Mouse (Mus musculus) ES-Bruce4 (cell line): ENCODE results near the gene Smyd2. TPM values are rescaled to one million over a fixed set of nuclear protein-coding genes. Genes with fewer than 3 reads are reported as not detected.

ENCODE experiments used
- H3K27ac ChIP-seq: 2 replicates; pipeline ENCODE4 v1.5.1; 2012; ENCODE audit warnings: low read length, inconsistent platforms; ENCODE audit not compliant: insufficient read depth
- H3K27me3 ChIP-seq: 2 replicates; pipeline ENCODE4 v1.6.1; 2012; ENCODE audit warnings: mild to moderate bottlenecking, low read length, inconsistent platforms; ENCODE audit not compliant: control insufficient read depth, poor library complexity, insufficient read depth, severe bottlenecking
- H3K36me3 ChIP-seq: 2 replicates; pipeline ENCODE4 v1.6.1; 2012; ENCODE audit warnings: inconsistent platforms, mild to moderate bottlenecking, low read length, moderate library complexity; ENCODE audit not compliant: control insufficient read depth, poor library complexity, insufficient read depth, severe bottlenecking
- H3K4me1 ChIP-seq: one replicate; pipeline ENCODE4 v1.8.1; 2011; ENCODE audit warnings: low read length; ENCODE audit not compliant: control insufficient read depth, insufficient read depth
- H3K4me3 ChIP-seq: 2 replicates; pipeline ENCODE4 v1.5.1; 2011; ENCODE audit warnings: low read depth, mild to moderate bottlenecking, low read length
- H3K9ac ChIP-seq: 2 replicates; pipeline ENCODE4 v1.6.1; 2012; ENCODE audit warnings: low read depth, mild to moderate bottlenecking, inconsistent platforms; ENCODE audit not compliant: poor library complexity, severe bottlenecking
- H3K9me3 ChIP-seq: replicated peaks from 2 replicates; pipeline ENCODE4 v1.6.1; 2012; ENCODE audit warnings: mild to moderate bottlenecking, low read length, inconsistent platforms; ENCODE audit not compliant: control insufficient read depth, poor library complexity, insufficient read depth, severe bottlenecking
- CTCF ChIP-seq: IDR thresholded peaks from one replicate; pipeline ENCODE4 v1.8.1; 2011; ENCODE audit warnings: low read depth, low read length
- EP300 ChIP-seq: IDR thresholded peaks from 2 replicates; pipeline ENCODE4 v1.6.1; 2011; ENCODE audit warnings: low read depth, low read length; ENCODE audit not compliant: insufficient read depth
- POLR2A ChIP-seq: IDR thresholded peaks from one replicate; pipeline ENCODE4 v1.8.1; 2011; ENCODE audit warnings: low read length; ENCODE audit not compliant: insufficient read depth
- polyA plus RNA-seq: library from polyadenylated mRNA; stranded (reverse); fragments of >200 nt; gene quantifications from 2 replicates; pipeline ENCODE4 v1.2.4, GENCODE M21; 2011; ENCODE audit warnings: low read depth; ENCODE audit not compliant: missing spikeins, insufficient read depth, insufficient read length

Gene Smyd2
- polyA plus RNA-seq, 1 experiment = 34.8 TPM

DNA sequence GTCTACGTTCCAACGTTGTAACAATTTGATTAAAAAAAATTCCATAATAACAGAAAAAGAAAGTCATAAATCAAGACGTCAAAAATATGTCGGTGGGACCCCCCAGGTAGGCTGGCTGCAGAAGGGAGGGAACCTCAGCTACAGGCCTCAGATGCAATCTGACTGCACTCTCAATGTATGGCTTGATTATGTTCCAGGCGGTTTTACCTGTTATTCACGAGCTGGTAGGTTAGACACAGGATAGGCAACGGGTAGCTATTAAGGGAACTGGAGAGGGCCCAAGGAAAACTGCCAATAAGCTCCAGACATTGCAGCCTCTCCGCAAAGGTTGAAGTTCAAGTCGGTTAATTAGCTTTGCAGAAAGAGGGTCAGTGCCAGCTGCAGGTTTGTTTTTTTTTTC lies 558 bp upstream of the Smyd2 start:
- peak overlapping the region; percentile 77 for H3K9ac ChIP-seq
- H3K4me3 ChIP-seq = peak overlapping the region; percentile 93; the same call in 1 of the 2 replicates
- TF ChIP-seq CTCF (no peak), POLR2A (no peak), EP300 (no peak)
- no peak overlapping the region for H3K27ac ChIP-seq
- H3K27me3 ChIP-seq = no peaks in the 10 kb centered on the region
- H3K9me3 ChIP-seq = no peaks in the 10 kb centered on the region
- H3K36me3 ChIP-seq = no peaks in the 10 kb centered on the region
- peaks cover 3% of the 10 kb centered on the region for H3K4me1 ChIP-seq

DNA sequence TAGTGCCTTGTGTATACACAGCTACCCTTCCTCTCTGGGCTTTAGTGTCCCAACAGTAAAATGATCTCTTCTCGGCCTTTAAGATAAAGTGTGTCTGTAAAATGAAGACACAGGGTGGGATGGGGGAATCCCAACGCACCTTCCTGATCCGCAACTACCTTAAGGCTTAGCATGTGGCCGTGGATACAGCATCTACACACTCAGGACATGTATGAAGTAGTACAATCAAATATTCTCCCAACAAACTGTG lies 670 bp downstream of the Smyd2 start:
- Histone ChIP-seq H3K9ac (peak overlapping the region; percentile 77), H3K4me1 (peaks cover 5% of the 10 kb centered on the region), H3K27ac (no peak overlapping the region), H3K4me3 (peak overlapping the region; percentile 93), H3K36me3 (no peaks in the 10 kb centered on the region), H3K9me3 (no peaks in the 10 kb centered on the region), H3K27me3 (no peaks in the 10 kb centered on the region)
- TF ChIP-seq CTCF = no peak
- no peak for TF ChIP-seq EP300
- no peak for TF ChIP-seq POLR2A

DNA sequence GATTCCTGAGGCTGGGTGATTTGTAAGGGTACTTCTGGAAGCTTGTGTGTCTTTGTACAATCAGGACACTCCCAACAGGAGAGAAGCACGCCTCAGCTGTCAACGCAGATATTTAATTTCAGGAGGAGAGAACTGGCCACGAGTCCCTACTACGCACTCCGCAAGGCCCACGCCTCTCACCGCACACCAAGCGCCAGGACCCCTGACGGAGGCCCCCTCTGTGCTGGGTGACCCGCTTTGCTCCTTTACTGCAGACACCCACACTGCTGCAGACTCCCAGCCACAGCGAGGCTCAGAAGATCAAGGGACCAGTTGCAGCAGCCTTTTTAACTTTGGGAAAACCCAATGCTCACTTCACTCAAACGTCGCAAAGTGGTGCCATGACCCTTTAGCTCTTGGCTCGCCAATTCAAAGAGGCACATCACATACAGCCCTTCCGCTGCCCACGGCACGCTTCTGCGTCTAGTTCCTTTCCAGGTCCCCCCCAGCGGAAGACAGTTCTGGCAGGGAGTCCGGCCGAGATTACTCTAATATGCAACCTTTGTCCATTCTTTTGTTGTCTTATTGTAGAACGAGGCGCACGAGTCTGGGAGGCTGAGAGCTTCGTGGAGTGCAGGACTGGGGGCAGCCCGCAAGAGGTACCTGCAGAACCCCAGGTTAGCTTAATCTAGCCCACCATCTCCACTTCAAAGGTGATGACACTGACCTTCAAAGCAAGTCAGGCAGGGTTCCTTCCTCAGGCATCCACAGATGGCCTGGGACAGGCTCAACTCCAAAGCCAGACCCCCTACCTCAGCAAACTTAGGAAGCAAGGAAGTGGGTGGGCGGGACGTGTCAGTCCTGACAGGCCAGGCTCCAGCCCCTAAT lies 1.2 kb downstream of the Smyd2 start:
- Histone ChIP-seq H3K36me3 (no peaks in the 10 kb centered on the region), H3K4me3 (peak overlapping the region; percentile 93), H3K27ac (no peak overlapping the region), H3K4me1 (peaks cover 5% of the 10 kb centered on the region), H3K27me3 (no peaks in the 10 kb centered on the region), H3K9ac (no peak overlapping the region), H3K9me3 (no peaks in the 10 kb centered on the region)
- no peak for TF ChIP-seq POLR2A
- 0 out of 2 replicates have a peak, but pooled peaks have one; percentile 6 for TF ChIP-seq EP300
- TF ChIP-seq CTCF = no peak

DNA sequence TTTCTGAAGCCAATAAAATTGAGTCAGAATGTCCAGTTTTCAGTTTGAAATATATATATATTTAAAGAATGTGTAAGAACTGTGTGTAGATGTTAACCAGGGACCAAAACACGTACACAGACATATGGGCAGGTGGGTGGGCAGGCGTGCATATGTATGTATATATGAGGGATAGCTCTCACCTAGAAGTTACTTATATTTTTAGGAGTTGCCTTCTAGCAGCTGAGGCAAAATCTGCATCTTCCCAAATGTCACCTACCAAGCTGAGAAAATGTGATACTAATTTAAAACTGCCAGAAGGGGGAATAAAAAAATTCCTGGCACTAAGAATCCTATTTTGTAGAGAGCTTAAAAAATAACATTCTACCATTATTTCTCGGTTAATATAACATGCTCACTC lies 2.4 kb downstream of the Smyd2 start:
- no peaks in the 10 kb centered on the region for H3K9me3 ChIP-seq
- H3K36me3 ChIP-seq = no peaks in the 10 kb centered on the region
- TF ChIP-seq POLR2A (no peak), EP300 (no peak), CTCF (no peak)
- peaks cover 5% of the 10 kb centered on the region for H3K4me1 ChIP-seq
- no peak overlapping the region for H3K9ac ChIP-seq
- H3K4me3 ChIP-seq = no peak overlapping the region
- H3K27ac ChIP-seq = no peak overlapping the region
- H3K27me3 ChIP-seq = no peaks in the 10 kb centered on the region

DNA sequence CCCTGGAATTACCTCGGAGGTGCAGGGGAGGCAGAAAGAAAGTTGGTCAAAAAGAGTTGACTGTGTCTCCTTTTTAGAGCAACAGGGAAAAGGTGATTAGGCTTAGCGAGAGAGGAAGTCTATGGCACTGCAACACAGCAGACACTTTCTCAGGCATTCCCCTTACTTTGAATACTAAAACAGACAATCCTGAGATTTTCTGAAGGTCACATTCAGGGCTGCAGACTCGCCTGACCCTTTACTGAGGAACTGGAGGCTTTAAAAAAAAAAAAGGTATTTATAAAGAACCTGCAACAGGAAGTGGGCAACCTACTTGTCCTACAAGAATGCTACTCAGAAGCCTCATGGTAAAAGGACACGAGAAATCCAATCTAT lies 5.0 kb downstream of the Smyd2 start:
- H3K9me3 ChIP-seq = no peaks in the 10 kb centered on the region
- TF ChIP-seq EP300 = no peak
- no peak for TF ChIP-seq CTCF
- no peak for TF ChIP-seq POLR2A
- H3K36me3 ChIP-seq = no peaks in the 10 kb centered on the region
- peak overlapping the region; percentile 86 for H3K27ac ChIP-seq
- peak overlapping the region; percentile 4 for H3K4me3 ChIP-seq
- H3K4me1 ChIP-seq = peaks cover 8% of the 10 kb centered on the region
- H3K27me3 ChIP-seq = no peaks in the 10 kb centered on the region
- H3K9ac ChIP-seq = no peak overlapping the region

DNA sequence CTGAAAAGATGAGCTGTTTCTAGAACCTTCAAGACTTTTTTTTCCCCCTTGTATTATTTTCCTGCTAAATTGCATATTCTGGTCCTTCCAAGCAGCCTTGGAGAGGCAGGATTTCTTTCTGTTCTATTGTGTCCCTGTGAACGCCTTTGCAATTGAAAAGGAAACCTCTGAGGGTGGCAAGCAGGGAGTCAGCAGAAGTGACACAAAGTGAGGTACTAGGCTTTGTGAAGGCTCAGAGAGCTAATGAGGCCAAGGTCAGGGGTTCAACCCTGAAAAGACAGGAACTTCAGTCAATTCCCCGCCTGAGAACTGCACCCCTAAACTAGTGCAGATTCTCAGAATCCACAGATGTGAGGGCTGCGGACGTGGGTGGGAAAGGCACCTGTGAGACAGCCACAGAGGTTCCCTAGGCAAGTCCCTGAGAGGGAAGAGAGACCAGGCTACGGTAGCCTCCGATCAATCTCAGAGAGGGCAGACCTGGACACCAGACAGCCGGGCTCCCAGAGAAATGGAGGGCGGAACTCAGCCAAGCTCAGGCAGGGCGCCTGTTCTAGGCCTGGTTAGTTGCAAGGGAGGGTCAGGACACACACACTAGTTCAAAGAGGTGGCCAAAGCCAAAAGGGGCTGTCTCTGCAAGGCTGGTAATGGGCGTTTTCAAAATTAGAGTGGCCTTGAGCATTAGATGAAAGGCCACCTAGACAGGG lies 5.6 kb downstream of the Smyd2 start:
- peak overlapping the region; percentile 92 for H3K27ac ChIP-seq
- TF ChIP-seq EP300 = peak; percentile 77
- no peak for TF ChIP-seq POLR2A
- peak overlapping the region; percentile 4 for H3K4me3 ChIP-seq
- H3K9me3 ChIP-seq = no peaks in the 10 kb centered on the region
- H3K36me3 ChIP-seq = no peaks in the 10 kb centered on the region
- H3K4me1 ChIP-seq = peaks cover 8% of the 10 kb centered on the region
- no peaks in the 10 kb centered on the region for H3K27me3 ChIP-seq
- no peak overlapping the region for H3K9ac ChIP-seq
